Mouse (Mus musculus): ENCODE data around the gene Gmppa. TPM values are rescaled to one million over a fixed set of nuclear protein-coding genes. Genes with fewer than 3 reads are reported as not detected.

Gene Gmppa
- polyA plus RNA-seq, 1 experiment from 2014 or later, result 73.4 TPM

DNA sequence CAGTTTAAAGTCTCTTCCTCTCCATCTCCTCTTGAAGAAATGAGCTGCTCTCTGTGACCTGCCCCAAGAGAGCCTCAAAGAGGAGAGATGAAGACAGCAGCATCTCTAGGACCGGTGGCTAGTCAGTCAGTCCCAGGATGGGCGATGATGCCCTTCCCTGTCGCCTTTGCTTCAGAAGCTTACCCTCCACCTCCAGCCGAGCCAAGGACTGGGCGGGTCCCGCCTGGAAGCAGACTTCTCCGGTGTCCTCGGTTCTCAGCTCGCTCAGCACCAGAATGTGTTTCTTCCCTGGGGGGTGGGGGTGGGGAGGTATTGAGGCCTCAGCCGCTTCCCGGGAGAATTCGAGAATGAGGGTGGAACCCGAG is 51.3 kb downstream of the Gmppa start:
- 3% methylated on average over 13 of the region's 13 CpGs for WGBS
- Histone ChIP-seq H3K4me1 (peaks cover 31% of the 10 kb centered on the region), H3K9me3 (no peaks in the 10 kb centered on the region), H3K27me3 (ENCODE audit: insufficient read depth, poor library complexity, severe bottlenecking) (peaks cover 86% of the 10 kb centered on the region), H3K27ac (no peak overlapping the region), H3K36me3 (peaks cover 50% of the 10 kb centered on the region), H3K4me3 (peak overlapping the region; percentile 61)
- no peak for DNase-seq (ENCODE audit: low spot score)

DNA sequence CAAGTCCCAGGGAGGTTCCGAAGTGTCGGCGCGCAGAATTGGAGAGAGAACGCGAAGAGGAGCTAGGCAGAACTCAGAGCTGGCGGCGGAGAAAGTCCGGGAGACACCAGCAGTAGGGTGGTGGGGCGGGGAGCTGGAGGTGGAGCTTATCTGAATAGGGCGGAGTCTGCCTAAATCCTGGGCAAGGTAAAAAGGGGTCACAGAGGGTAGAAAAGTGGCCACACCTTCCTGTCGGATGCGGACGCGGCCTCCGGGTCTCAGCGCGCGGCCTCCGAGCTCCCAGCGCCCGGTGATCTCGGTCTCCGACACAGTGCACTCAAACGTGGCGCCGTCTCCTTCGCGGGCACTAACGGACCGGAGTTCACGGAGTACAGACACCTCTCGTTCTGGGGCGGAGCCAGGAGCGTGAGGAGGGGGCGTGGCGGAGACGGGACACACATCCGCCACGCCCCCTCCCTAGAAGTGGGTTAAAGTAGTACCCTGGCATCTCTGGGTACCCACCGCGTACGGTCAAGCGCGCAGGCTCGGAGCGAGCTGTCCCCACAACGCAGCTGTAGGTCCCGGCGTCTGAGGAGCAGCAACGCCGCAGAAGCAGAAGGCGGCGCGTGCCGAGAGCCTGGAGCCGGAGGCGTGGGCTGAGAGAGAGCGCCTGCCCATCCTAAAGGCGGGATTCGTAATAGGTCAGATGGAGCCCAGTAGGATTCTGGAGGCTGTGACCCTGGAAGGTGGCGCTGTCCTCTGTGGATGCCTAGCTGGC is 51.9 kb downstream of the Gmppa start:
- H3K27ac ChIP-seq, result no peak overlapping the region; the same call in 1 of the 2 replicates
- peak; percentile 91 for DNase-seq (ENCODE audit: low spot score)
- H3K9me3 ChIP-seq, result no peaks in the 10 kb centered on the region
- peak overlapping the region; percentile 61 for H3K4me3 ChIP-seq
- WGBS, result 1% methylated on average over 62 of the region's 62 CpGs
- peaks cover 56% of the 10 kb centered on the region for H3K36me3 ChIP-seq
- peaks cover 31% of the 10 kb centered on the region for H3K4me1 ChIP-seq
- peaks cover 84% of the 10 kb centered on the region for H3K27me3 ChIP-seq (ENCODE audit: insufficient read depth, poor library complexity, severe bottlenecking)

DNA sequence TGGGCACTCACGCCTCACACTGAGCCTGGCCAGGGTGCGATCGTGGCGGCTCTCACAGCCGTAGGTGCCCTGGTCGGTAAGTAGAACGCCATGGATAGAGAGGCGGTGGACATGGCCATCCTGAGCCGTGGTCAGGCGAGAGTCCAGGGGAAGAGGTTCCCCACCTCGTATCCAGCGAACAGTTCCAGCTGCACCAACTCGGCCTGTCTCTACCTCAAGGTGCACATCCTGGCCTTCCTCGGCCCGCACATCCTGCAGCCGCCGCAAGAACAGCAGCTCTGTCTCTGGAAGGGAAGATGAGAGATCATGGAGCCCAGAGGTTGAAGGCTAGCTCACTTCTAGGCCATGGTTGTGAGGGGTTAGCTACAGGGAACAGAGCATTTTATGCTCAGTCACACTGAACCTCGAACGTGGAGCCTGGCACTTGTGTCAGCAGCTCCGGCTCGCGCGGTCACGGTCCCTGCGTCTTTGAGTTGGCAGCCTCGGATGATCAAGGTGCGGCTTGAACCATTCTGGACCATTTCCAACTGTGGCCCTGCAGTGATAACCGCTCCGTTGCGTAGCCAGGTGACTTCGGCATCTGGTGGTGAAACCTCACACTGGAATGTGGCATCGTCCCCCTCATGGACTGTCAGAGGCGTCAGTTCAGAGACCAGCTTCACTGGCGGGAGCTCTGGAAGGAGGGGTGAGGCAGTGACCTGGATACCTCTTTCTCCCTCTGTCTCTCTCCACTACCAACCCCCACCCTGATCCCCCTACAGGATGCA is 55.2 kb downstream of the Gmppa start:
- Histone ChIP-seq H3K4me3 (no peak overlapping the region), H3K27ac (no peak overlapping the region), H3K27me3 (ENCODE audit: insufficient read depth, poor library complexity, severe bottlenecking) (peaks cover 60% of the 10 kb centered on the region), H3K36me3 (peaks cover 75% of the 10 kb centered on the region), H3K4me1 (peaks cover 28% of the 10 kb centered on the region), H3K9me3 (no peaks in the 10 kb centered on the region)
- 77% methylated on average over 34 of the region's 34 CpGs for WGBS
- no peak for DNase-seq (ENCODE audit: low spot score)

DNA sequence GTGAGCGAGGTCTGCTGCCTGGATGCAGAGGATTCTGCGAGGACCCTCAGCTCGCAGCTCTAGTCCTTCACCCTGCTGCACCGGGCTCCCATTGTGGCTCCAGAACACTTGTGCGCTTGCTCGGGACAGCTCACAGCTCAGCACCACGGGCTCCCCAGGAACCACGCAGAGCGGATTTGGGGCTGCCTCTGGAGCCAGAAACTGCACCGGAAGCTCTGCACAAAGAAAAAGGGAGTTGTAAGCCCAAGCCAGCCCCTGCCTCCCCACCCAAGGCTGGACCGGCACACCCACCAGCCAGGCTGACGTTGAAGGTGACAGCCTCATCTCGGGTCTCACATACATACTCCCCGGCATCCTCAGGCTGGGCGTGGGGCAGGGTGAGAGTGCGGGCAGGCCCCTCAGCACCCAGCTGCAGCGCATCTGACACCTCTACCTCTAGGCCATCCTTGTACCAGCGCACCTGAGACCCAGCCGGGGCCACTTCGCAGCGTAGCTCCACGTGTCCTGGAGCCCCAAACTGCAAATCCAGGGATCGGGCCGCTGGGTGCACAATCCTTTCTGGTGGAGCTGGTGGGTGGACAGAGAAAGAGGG is 56.9 kb downstream of the Gmppa start:
- H3K27me3 ChIP-seq (ENCODE audit: insufficient read depth, poor library complexity, severe bottlenecking), result peaks cover 45% of the 10 kb centered on the region

More for the DNA sequence above, 56.9 kb downstream of the Gmppa start:
- H3K4me1 ChIP-seq, result peaks cover 16% of the 10 kb centered on the region; the same call in 1 of the 2 replicates
- peaks cover 86% of the 10 kb centered on the region for H3K36me3 ChIP-seq
- no peak for DNase-seq (ENCODE audit: low spot score)
- 49% methylated on average over 24 of the region's 24 CpGs for WGBS
- no peaks in the 10 kb centered on the region for H3K9me3 ChIP-seq
- H3K4me3 ChIP-seq, result no peak overlapping the region
- no peak overlapping the region for H3K27ac ChIP-seq

Other genes with a start within 250 kb of the Gmppa start
- gene Ankzf1, start 243.8 kb upstream of the Gmppa start, polyA plus RNA-seq (2016; fragmentation: Nextera tagmentation; extraction: Ambion mirVana), result 24.7 and 28.5 TPM in 2 replicates
- 27.5 and 36.0 TPM in 2 replicates for gene Atg9a, start 243.7 kb upstream of the Gmppa start, polyA plus RNA-seq (2016; fragmentation: Nextera tagmentation; extraction: Ambion mirVana)
- 7.9 and 10.9 TPM in 2 replicates for gene Glb1l, start 225.1 kb upstream of the Gmppa start, polyA plus RNA-seq (2016; fragmentation: Nextera tagmentation; extraction: Ambion mirVana)
- gene Stk16, start 225.1 kb upstream of the Gmppa start, polyA plus RNA-seq (2016; fragmentation: Nextera tagmentation; extraction: Ambion mirVana), result 103 and 131 TPM in 2 replicates
- gene Tuba4a, start 216.1 kb upstream of the Gmppa start, polyA plus RNA-seq (2016; fragmentation: Nextera tagmentation; extraction: Ambion mirVana), result 35.2 and 50.8 TPM in 2 replicates
- gene A630095N17Rik, start 203.8 kb upstream of the Gmppa start, polyA plus RNA-seq (2016; fragmentation: Nextera tagmentation; extraction: Ambion mirVana), result not detected in 2 replicates
- gene Dnajb2, start 199.5 kb upstream of the Gmppa start, polyA plus RNA-seq (2016; fragmentation: Nextera tagmentation; extraction: Ambion mirVana), result 24.5 and 32.4 TPM in 2 replicates
- gene Ptprn, start 171.4 kb upstream of the Gmppa start, polyA plus RNA-seq (2016; fragmentation: Nextera tagmentation; extraction: Ambion mirVana), result 0.70 and 0.84 TPM in 2 replicates
- not detected in 2 replicates for gene Resp18, start 157.5 kb upstream of the Gmppa start, polyA plus RNA-seq (2016; fragmentation: Nextera tagmentation; extraction: Ambion mirVana)
- gene Dnpep, start 117.9 kb upstream of the Gmppa start, polyA plus RNA-seq (2016; fragmentation: Nextera tagmentation; extraction: Ambion mirVana), result 142 and 144 TPM in 2 replicates
- 341 and 642 TPM in 2 replicates for gene Des, start 75.6 kb upstream of the Gmppa start, polyA plus RNA-seq (2016; fragmentation: Nextera tagmentation; extraction: Ambion mirVana)
- gene Speg, start 60.6 kb upstream of the Gmppa start, polyA plus RNA-seq (2016; fragmentation: Nextera tagmentation; extraction: Ambion mirVana), result 77.9 and 80.0 TPM in 2 replicates
- gene Asic4, start 14.5 kb downstream of the Gmppa start, polyA plus RNA-seq (2016; fragmentation: Nextera tagmentation; extraction: Ambion mirVana), result 0.79 and 2.3 TPM in 2 replicates
- 30.8 and 30.9 TPM in 2 replicates for gene Chpf, start 43.4 kb downstream of the Gmppa start, polyA plus RNA-seq (2016; fragmentation: Nextera tagmentation; extraction: Ambion mirVana)
- gene Tmem198, start 43.6 kb downstream of the Gmppa start, polyA plus RNA-seq (2016; fragmentation: Nextera tagmentation; extraction: Ambion mirVana), result 0.36 and 0.39 TPM in 2 replicates
- 103 and 107 TPM in 2 replicates for gene Obsl1, start 70.5 kb downstream of the Gmppa start, polyA plus RNA-seq (2016; fragmentation: Nextera tagmentation; extraction: Ambion mirVana)
- gene Inha, start 71.1 kb downstream of the Gmppa start, polyA plus RNA-seq (2016; fragmentation: Nextera tagmentation; extraction: Ambion mirVana), result 7.8 and 8.2 TPM in 2 replicates
- gene Stk11ip, start 85.6 kb downstream of the Gmppa start, polyA plus RNA-seq (2016; fragmentation: Nextera tagmentation; extraction: Ambion mirVana), result 20.2 and 22.3 TPM in 2 replicates
- gene Slc4a3, start 110.3 kb downstream of the Gmppa start, polyA plus RNA-seq (2016; fragmentation: Nextera tagmentation; extraction: Ambion mirVana), result 20.0 and 29.8 TPM in 2 replicates

All from heart, embryonic 10.5 days (tissue).